Mouse (Mus musculus): Measurements from ENCODE around the gene March10. TPM values are rescaled to one million over a fixed set of nuclear protein-coding genes. Genes with fewer than 3 reads are reported as not detected.

March10 gene
- polyA plus RNA-seq, 1 experiment from 2014 or later = not detected

DNA sequence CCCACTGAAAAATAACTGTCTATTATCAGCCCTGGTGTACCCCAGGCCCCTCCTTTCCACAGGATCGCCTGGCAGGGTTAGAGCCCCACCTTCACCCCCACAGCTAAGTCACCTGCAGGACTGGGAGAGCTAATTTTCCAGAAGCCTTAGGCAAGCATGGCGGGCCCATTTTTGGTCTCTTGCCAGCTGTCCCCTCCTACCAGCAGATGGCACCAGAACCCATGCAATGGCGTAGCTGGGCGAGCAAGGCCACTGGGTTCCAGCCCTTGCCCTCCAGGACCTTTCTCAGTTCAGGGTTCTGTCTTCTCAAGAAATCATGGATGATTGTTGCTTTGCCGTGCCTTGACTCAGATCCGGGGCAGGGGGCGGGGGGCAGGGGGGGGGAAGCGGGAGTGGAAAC is 124.1 kb downstream of the March10 start:
- TF ChIP-seq EP300 (optimal IDR thresholded peaks at IDR 0.05) (no peak), CTCF (IDR thresholded peaks at IDR 0.05; ENCODE audit: low read depth) (peak; percentile 72)
- Histone ChIP-seq H3K27ac (replicated peaks) (no peak overlapping the region), H3K27me3 (ENCODE audit: control insufficient read depth, insufficient read depth, low read length) (no peaks in the 10 kb centered on the region), H3K9ac (ENCODE audit: low read length) (no peak overlapping the region), H3K4me1 (replicated peaks; ENCODE audit: control insufficient read depth, insufficient read depth) (no peaks in the 10 kb centered on the region), H3K9me3 (ENCODE audit: control insufficient read depth, low read length) (no peaks in the 10 kb centered on the region), H3K4me3 (ENCODE audit: low read depth, low read length) (no peak overlapping the region), H3K4me2 (replicated peaks; ENCODE audit: low read depth) (no peak overlapping the region), H3K36me3 (ENCODE audit: control insufficient read depth, insufficient read depth, low read length) (no peaks in the 10 kb centered on the region)
- ATAC-seq (ENCODE audit: low FRiP score, low TSS enrichment) (no peak; the same call in 1 of the 2 replicates), DNase-seq (ENCODE audit: low spot score) (peak; percentile 67)
- WGBS = 64% methylated on average over 8 of the region's 8 CpGs

DNA sequence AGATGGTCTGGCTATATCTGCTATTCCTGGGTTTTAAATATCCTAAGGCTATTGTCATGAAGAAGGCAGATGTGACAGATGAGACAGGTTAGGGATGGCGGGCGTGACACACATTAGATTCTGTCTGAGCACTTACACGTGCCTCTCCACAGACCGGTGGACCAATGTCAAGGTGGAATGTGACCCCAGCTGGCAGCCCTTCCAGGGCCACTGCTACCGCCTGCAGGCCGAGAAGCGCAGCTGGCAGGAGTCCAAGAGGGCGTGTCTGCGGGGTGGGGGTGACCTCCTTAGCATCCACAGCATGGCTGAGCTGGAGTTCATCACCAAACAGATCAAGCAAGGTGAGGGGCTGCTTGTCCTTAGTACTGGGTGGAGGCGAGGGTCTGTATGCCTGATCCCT is 124.8 kb downstream of the March10 start:
- Histone ChIP-seq H3K4me3 (ENCODE audit: low read depth, low read length) (no peak overlapping the region), H3K4me1 (replicated peaks; ENCODE audit: control insufficient read depth, insufficient read depth) (no peaks in the 10 kb centered on the region), H3K4me2 (replicated peaks; ENCODE audit: low read depth) (no peak overlapping the region), H3K27me3 (ENCODE audit: control insufficient read depth, insufficient read depth, low read length) (no peaks in the 10 kb centered on the region), H3K36me3 (ENCODE audit: control insufficient read depth, insufficient read depth, low read length) (no peaks in the 10 kb centered on the region; the same call in 1 of the 2 replicates), H3K9ac (ENCODE audit: low read length) (no peak overlapping the region), H3K27ac (replicated peaks) (no peak overlapping the region), H3K9me3 (ENCODE audit: control insufficient read depth, low read length) (no peaks in the 10 kb centered on the region)
- ATAC-seq (ENCODE audit: low FRiP score, low TSS enrichment) (no peak), DNase-seq (ENCODE audit: low spot score) (peak; percentile 67)
- WGBS = 29% methylated on average over 10 of the region's 10 CpGs
- TF ChIP-seq EP300 (optimal IDR thresholded peaks at IDR 0.05) (no peak), CTCF (IDR thresholded peaks at IDR 0.05; ENCODE audit: low read depth) (peak; percentile 40)

GRCm38 (mm10) chr11:105331129-105331528 is 125.4 kb downstream of the March10 start:
- no peak overlapping the region for H3K4me2 ChIP-seq (replicated peaks; ENCODE audit: low read depth)
- H3K9me3 ChIP-seq (ENCODE audit: control insufficient read depth, low read length) = no peaks in the 10 kb centered on the region
- H3K9ac ChIP-seq (ENCODE audit: low read length) = no peak overlapping the region
- ATAC-seq (ENCODE audit: low FRiP score, low TSS enrichment) (no peak), DNase-seq (ENCODE audit: low spot score) (no peak)
- H3K27ac ChIP-seq (replicated peaks) = peak overlapping the region; percentile 24; the same call in 1 of the 2 replicates
- H3K27me3 ChIP-seq (ENCODE audit: control insufficient read depth, insufficient read depth, low read length) = no peaks in the 10 kb centered on the region
- H3K36me3 ChIP-seq (ENCODE audit: control insufficient read depth, insufficient read depth, low read length) = no peaks in the 10 kb centered on the region; the same call in 1 of the 2 replicates
- no peak for TF ChIP-seq CTCF (IDR thresholded peaks at IDR 0.05; ENCODE audit: low read depth)
- no peak for TF ChIP-seq EP300 (optimal IDR thresholded peaks at IDR 0.05)
- no peak overlapping the region for H3K4me3 ChIP-seq (ENCODE audit: low read depth, low read length)
- H3K4me1 ChIP-seq (replicated peaks; ENCODE audit: control insufficient read depth, insufficient read depth) = no peaks in the 10 kb centered on the region
- 72% methylated on average over 3 of the region's 3 CpGs for WGBS

DNA sequence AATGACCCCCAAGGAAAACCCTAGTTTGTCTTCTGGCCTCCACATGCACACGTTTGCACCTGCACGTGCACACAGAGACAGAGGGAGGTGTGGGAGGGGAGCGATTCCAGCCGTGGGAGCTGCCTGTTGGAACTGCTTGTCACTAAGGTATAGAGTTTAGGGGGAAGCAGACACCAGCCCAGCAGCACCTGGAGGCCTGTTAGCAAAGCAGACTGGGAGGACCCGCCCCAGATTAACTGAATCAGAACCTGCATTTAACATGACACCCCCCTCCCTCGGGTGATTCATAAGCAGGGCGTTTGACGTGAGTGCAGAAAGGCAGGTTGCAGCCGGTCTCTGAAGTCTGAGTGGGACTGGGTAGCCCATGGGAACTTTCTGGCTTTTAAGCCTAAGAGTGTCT is 126.6 kb downstream of the March10 start:
- no peak overlapping the region for H3K9ac ChIP-seq (ENCODE audit: low read length)
- H3K4me1 ChIP-seq (replicated peaks; ENCODE audit: control insufficient read depth, insufficient read depth) = no peaks in the 10 kb centered on the region
- H3K36me3 ChIP-seq (ENCODE audit: control insufficient read depth, insufficient read depth, low read length) = no peaks in the 10 kb centered on the region; the same call in 1 of the 2 replicates
- no peaks in the 10 kb centered on the region for H3K27me3 ChIP-seq (ENCODE audit: control insufficient read depth, insufficient read depth, low read length)
- WGBS = 49% methylated on average over 9 of the region's 9 CpGs
- TF ChIP-seq EP300 (optimal IDR thresholded peaks at IDR 0.05) = no peak
- TF ChIP-seq CTCF (IDR thresholded peaks at IDR 0.05; ENCODE audit: low read depth) = no peak
- no peak for DNase-seq (ENCODE audit: low spot score)
- H3K4me3 ChIP-seq (ENCODE audit: low read depth, low read length) = no peak overlapping the region
- ATAC-seq (ENCODE audit: low FRiP score, low TSS enrichment) = no peak
- no peaks in the 10 kb centered on the region for H3K9me3 ChIP-seq (ENCODE audit: control insufficient read depth, low read length)
- H3K4me2 ChIP-seq (replicated peaks; ENCODE audit: low read depth) = no peak overlapping the region
- peak overlapping the region; percentile 24; the same call in 1 of the 2 replicates for H3K27ac ChIP-seq (replicated peaks)

- H3K9me3 ChIP-seq (ENCODE audit: control insufficient read depth, low read length) = no peaks in the 10 kb centered on the region
- H3K27me3 ChIP-seq (ENCODE audit: control insufficient read depth, insufficient read depth, low read length) = no peaks in the 10 kb centered on the region
- no peak for TF ChIP-seq EP300 (optimal IDR thresholded peaks at IDR 0.05)
- no peak for TF ChIP-seq CTCF (IDR thresholded peaks at IDR 0.05; ENCODE audit: low read depth)
- no peaks in the 10 kb centered on the region; the same call in 1 of the 2 replicates for H3K36me3 ChIP-seq (ENCODE audit: control insufficient read depth, insufficient read depth, low read length)
- H3K4me1 ChIP-seq (replicated peaks; ENCODE audit: control insufficient read depth, insufficient read depth) = no peaks in the 10 kb centered on the region
- DNase-seq (ENCODE audit: low spot score) (no peak), ATAC-seq (ENCODE audit: low FRiP score, low TSS enrichment) (no peak)
- H3K4me3 ChIP-seq (ENCODE audit: low read depth, low read length) = no peak overlapping the region
- WGBS = 87% methylated on average over 3 of the region's 3 CpGs
- no peak overlapping the region for H3K27ac ChIP-seq (replicated peaks)
- H3K4me2 ChIP-seq (replicated peaks; ENCODE audit: low read depth) = no peak overlapping the region
- no peak overlapping the region for H3K9ac ChIP-seq (ENCODE audit: low read length)
These were observed 129.4 kb downstream of the March10 start for GRCm38 (mm10) chr11:105327101-105327500.

DNA sequence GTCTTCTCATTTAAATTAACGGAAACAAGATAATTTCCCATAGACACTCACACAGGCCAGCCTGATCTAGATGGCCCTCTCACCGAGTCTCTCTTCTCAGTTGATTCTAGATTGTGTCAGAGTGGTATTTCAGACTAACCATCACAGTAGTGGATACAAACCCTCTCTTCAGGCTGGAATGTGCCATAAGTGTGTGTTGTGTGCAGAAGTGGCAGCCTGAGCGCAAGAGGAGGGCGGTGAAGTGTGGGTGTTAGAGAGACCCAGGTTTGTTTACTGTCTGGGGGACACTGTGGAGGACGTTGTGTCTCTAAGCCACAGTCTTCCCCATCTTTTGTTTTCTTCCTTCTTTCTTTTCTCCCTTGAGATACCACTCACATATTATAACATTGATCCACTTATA is 133.0 kb downstream of the March10 start:
- no peak overlapping the region for H3K4me2 ChIP-seq (replicated peaks; ENCODE audit: low read depth)
- no peak overlapping the region for H3K27ac ChIP-seq (replicated peaks)
- 83% methylated on average over 5 of the region's 5 CpGs for WGBS
- no peaks in the 10 kb centered on the region for H3K4me1 ChIP-seq (replicated peaks; ENCODE audit: control insufficient read depth, insufficient read depth)
- no peak for ATAC-seq (ENCODE audit: low FRiP score, low TSS enrichment)
- DNase-seq (ENCODE audit: low spot score) = no peak
- TF ChIP-seq EP300 (optimal IDR thresholded peaks at IDR 0.05) (no peak), CTCF (IDR thresholded peaks at IDR 0.05; ENCODE audit: low read depth) (no peak)
- H3K36me3 ChIP-seq (ENCODE audit: control insufficient read depth, insufficient read depth, low read length) = no peaks in the 10 kb centered on the region; the same call in 1 of the 2 replicates
- H3K9ac ChIP-seq (ENCODE audit: low read length) = no peak overlapping the region
- H3K9me3 ChIP-seq (ENCODE audit: control insufficient read depth, low read length) = no peaks in the 10 kb centered on the region
- H3K4me3 ChIP-seq (ENCODE audit: low read depth, low read length) = no peak overlapping the region
- no peaks in the 10 kb centered on the region for H3K27me3 ChIP-seq (ENCODE audit: control insufficient read depth, insufficient read depth, low read length)

Data from stomach, postnatal 0 days (tissue).